Mouse (Mus musculus) thymus, adult 2 months (tissue): ENCODE results near the gene Sirt4.

Experiments
- CTCF ChIP-seq: fragments of 200-500 bp; IDR thresholded peaks from 2 replicates; pipeline ENCODE4 v1.5.1; 2012; ENCODE audit warnings: mild to moderate bottlenecking, control low read depth, low read length, moderate library complexity, borderline replicate concordance; ENCODE audit not compliant: control insufficient read depth, poor library complexity, insufficient read depth; ENCODE audit errors: extremely low read depth
- POLR2A ChIP-seq: fragments of 200-500 bp; IDR thresholded peaks from 2 replicates; pipeline ENCODE4 v1.6.1; 2012; ENCODE audit warnings: mild to moderate bottlenecking, low read length, control low read depth, moderate library complexity; ENCODE audit not compliant: control insufficient read depth, poor library complexity, insufficient read depth; ENCODE audit errors: extremely low read depth

GRCm38 (mm10) chr5:115458918-115459317, 25.6 kb downstream of the Sirt4 start:
- TF ChIP-seq CTCF: no peak
- TF ChIP-seq POLR2A: no peak
